Mouse (Mus musculus): Measurements from ENCODE around the gene Rfxank.

- peak; percentile 71; the same call in 1 of the 2 replicates for TF ChIP-seq CTCF (IDR thresholded peaks at IDR 0.05; ENCODE audit: borderline replicate concordance, insufficient read depth, low read length)
- no peak for TF ChIP-seq POLR2A (IDR thresholded peaks at IDR 0.05; ENCODE audit: low read depth, low read length)
These were observed 34.4 kb downstream of the Rfxank start for GRCm38 (mm10) chr8:70104506-70104905.

Data from embryonic fibroblast, embryonic 13.5 days (primary cell).